Comparison of ENCODE assay signal across 14 mouse cellular contexts in the genomic region with DNA sequence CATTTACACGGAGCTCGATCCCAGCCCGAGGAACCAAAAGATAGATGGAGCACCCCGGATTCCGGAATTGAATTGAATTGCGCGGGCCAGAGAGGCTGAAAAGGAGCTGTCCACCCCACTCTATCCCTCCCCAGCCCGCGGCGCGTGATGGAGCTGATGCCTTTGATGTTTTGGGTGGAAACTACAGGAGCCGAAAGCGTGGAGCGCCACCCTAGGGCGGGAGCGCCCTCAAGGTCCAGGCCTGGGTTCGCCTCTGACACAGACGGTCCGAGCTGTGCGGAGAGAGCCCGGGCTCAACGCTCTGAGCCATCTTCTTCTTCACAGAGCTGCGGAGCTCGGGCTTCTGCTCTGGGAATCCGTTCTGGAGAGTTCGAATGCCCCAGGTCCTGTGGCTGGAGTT. TPM values are rescaled to one million over a fixed set of nuclear protein-coding genes. Genes with fewer than 3 reads are reported as not detected.
DNase-seq lines count a peak whose midpoint lies in the region; ATAC-seq and TF ChIP-seq lines count a peak whose summit lies in the region.
"Had no signal": no experiment of that assay in that cellular context is flagged by ENCODE, and none has a peak within 500 bp of the region (broad histone marks: within the 10 kb centered on the region; RNA-seq: fewer than 3 reads in every experiment).

No protein-coding gene starts in this region.

- DNase-seq in cerebellum, adult 11 months, result no peak
- no peak for DNase-seq in heart, adult 2 months
- DNase-seq in Muller cell, postnatal 12 days (ENCODE audit: inconsistent ontology term), result peak; percentile 38
- peak; percentile 35 to 41 for DNase-seq in cerebellum, postnatal 36 days
- DNase-seq in right cerebral cortex, postnatal 4 days, result no peak
- DNase-seq in forebrain, postnatal 0 days, result no peak

- ATAC-seq in cerebellum, adult (ENCODE audit: insufficient number of reproducible peaks, low FRiP score, low TSS enrichment), result 0 out of 2 replicates have a peak, but pooled peaks have one; percentile 45
- ATAC-seq in heart, embryonic 13.5 days (ENCODE audit: extremely low read depth, insufficient number of reproducible peaks, low FRiP score, low TSS enrichment), result no peak
- no peak for ATAC-seq in forebrain, postnatal 0 days

- H3K4me2 ChIP-seq in heart, embryonic 13.5 days, result peak overlapping the region; percentile 20; the same call in 1 of the 2 replicates
- no peak overlapping the region for H3K4me2 ChIP-seq in forebrain, postnatal 0 days (ENCODE audit: low read depth)

- TF ChIP-seq CTCF in heart, adult 2 months (IDR thresholded peaks at IDR 0.05), result no peak
- no peak for TF ChIP-seq CTCF in forebrain, postnatal 0 days (IDR thresholded peaks at IDR 0.05; ENCODE audit: low read depth)

- no peak for TF ChIP-seq POLR2A in heart, adult 2 months (IDR thresholded peaks at IDR 0.05; ENCODE audit: insufficient read depth, low read depth, low read length)

- WGBS in heart, embryonic 13.5 days, result 1% methylated on average over 26 of the region's 26 CpGs
- 8% methylated on average over 26 of the region's 26 CpGs for WGBS in heart, adult 2 months
- under 1% methylated on average over 26 of the region's 26 CpGs for WGBS in forebrain, postnatal 0 days

- no peaks in the 10 kb centered on the region for H3K36me3 ChIP-seq in heart, embryonic 13.5 days
- H3K36me3 ChIP-seq in heart, adult 2 months (ENCODE audit: control insufficient read depth, insufficient read depth, low read length), result no peaks in the 10 kb centered on the region
- no peaks in the 10 kb centered on the region for H3K36me3 ChIP-seq in forebrain, postnatal 0 days (ENCODE audit: insufficient read depth)

- no peaks in the 10 kb centered on the region for H3K79me2 ChIP-seq in heart, adult 2 months (replicated peaks; ENCODE audit: control insufficient read depth, insufficient read depth, low read length)

- intact Hi-C loops in heart, adult 2 months (cut with DNase I), result no loop called here

- no peak for TF ChIP-seq EP300 in heart, adult 2 months (IDR thresholded peaks at IDR 0.05; ENCODE audit: insufficient read depth, low read depth, low read length)

- H3K27ac ChIP-seq in heart, embryonic 13.5 days (replicated peaks), result no peak overlapping the region
- H3K27ac ChIP-seq in heart, adult 2 months, result no peak overlapping the region
- no peak overlapping the region for H3K27ac ChIP-seq in forebrain, postnatal 0 days (ENCODE audit: low read depth, low read length)

- H3K4me1 ChIP-seq in heart, embryonic 13.5 days, result peaks cover 35% of the 10 kb centered on the region
- H3K4me1 ChIP-seq in heart, adult 2 months (ENCODE audit: control insufficient read depth, insufficient read depth, low read length), result peaks cover 2% of the 10 kb centered on the region; the same call in 1 of the 2 replicates
- no peaks in the 10 kb centered on the region for H3K4me1 ChIP-seq in forebrain, postnatal 0 days (ENCODE audit: insufficient read depth)

- peaks cover 96% of the 10 kb centered on the region for H3K27me3 ChIP-seq in heart, embryonic 13.5 days (replicated peaks)
- H3K27me3 ChIP-seq in heart, adult 2 months (ENCODE audit: control insufficient read depth, insufficient read depth, low read length), result peaks cover 22% of the 10 kb centered on the region
- H3K27me3 ChIP-seq in forebrain, postnatal 0 days (ENCODE audit: insufficient read depth, low read length), result peaks cover 75% of the 10 kb centered on the region

- 0 out of 2 replicates have a peak overlapping the region, but pooled peaks have one; percentile 16 for H3K4me3 ChIP-seq in heart, embryonic 13.5 days
- no peak overlapping the region for H3K4me3 ChIP-seq in heart, adult 2 months
- no peak overlapping the region for H3K4me3 ChIP-seq in forebrain, postnatal 0 days (ENCODE audit: low read depth, low read length)

- no peak overlapping the region for H3K9ac ChIP-seq in heart, embryonic 13.5 days
- no peak overlapping the region for H3K9ac ChIP-seq in heart, adult 2 months (ENCODE audit: low read depth, low read length)
- H3K9ac ChIP-seq in forebrain, postnatal 0 days, result no peak overlapping the region

- H3K9me3 ChIP-seq in heart, embryonic 13.5 days, result no peaks in the 10 kb centered on the region
- no peaks in the 10 kb centered on the region for H3K9me3 ChIP-seq in forebrain, postnatal 0 days (ENCODE audit: low read length)

RNA-seq across cellular contexts. Expression of a gene that starts 3.8 kb away (rescaled TPM):
- not detected in 2 replicates for polyA plus RNA-seq in heart, embryonic 13.5 days (2015; fragmentation: Nextera tagmentation; extraction: Ambion mirVana)
- total RNA-seq in heart, adult 2 months (2021), result not detected
- not detected in 2 replicates for polyA plus RNA-seq in heart, adult 2 months (2012; rRNA removed)
- total RNA-seq in forebrain, postnatal 0 days (2014; rRNA removed), result 0.05 TPM in 1 of 2 replicates, not detected in the other
- not detected in 2 replicates for polyA plus RNA-seq in forebrain, postnatal 0 days (2015; fragmentation: Nextera tagmentation; extraction: Ambion mirVana)
- total RNA-seq: layer of hippocampus, adult 8-10 months; left cerebral cortex, postnatal 36 days; neutrophil, adult 5-6 weeks had no signal
- polyA plus RNA-seq: heart, embryonic 16.5 days; intestine, embryonic 14.5 days; liver, embryonic 16.5 days had no signal

RNA-seq across cellular contexts. Expression of a gene that starts 49.7 kb away (rescaled TPM):
- polyA plus RNA-seq in heart, embryonic 13.5 days (2015; fragmentation: Nextera tagmentation; extraction: Ambion mirVana), result 7.1 and 9.4 TPM in 2 replicates
- total RNA-seq in heart, adult 2 months (2021), result 1 to 10 TPM; 3.8 to 4.1 TPM
- 3.7 and 5.3 TPM in 2 replicates for polyA plus RNA-seq in heart, adult 2 months (2012; rRNA removed)
- 9.0 and 10.4 TPM in 2 replicates for total RNA-seq in forebrain, postnatal 0 days (2014; rRNA removed)
- polyA plus RNA-seq in forebrain, postnatal 0 days (2015; fragmentation: Nextera tagmentation; extraction: Ambion mirVana), result 6.5 and 6.7 TPM in 2 replicates

Comparison
In these comparisons a context has a peak if more than half of its experiments do, and no peak if none do; other contexts are left out.
1. DNase-seq: peak in Muller cell, postnatal 12 days (single experiment) and cerebellum, postnatal 36 days (2 of 2); none in cerebellum, adult 11 months (single experiment), heart, adult 2 months (0 of 2), right cerebral cortex, postnatal 4 days (single experiment) and forebrain, postnatal 0 days (single experiment).